Mouse (Mus musculus) c-Kit-positive CD71-negative TER-119-negative erythroid progenitor cells, embryonic 14.5 days (primary cell): ENCODE data around the gene Erbb3.

Experiments
- DNase-seq: peaks from one replicate; pipeline ENCODE4 v3.0.0-alpha.2; 2013; ENCODE audit warnings: low read depth

The Erbb3 gene

DNA sequence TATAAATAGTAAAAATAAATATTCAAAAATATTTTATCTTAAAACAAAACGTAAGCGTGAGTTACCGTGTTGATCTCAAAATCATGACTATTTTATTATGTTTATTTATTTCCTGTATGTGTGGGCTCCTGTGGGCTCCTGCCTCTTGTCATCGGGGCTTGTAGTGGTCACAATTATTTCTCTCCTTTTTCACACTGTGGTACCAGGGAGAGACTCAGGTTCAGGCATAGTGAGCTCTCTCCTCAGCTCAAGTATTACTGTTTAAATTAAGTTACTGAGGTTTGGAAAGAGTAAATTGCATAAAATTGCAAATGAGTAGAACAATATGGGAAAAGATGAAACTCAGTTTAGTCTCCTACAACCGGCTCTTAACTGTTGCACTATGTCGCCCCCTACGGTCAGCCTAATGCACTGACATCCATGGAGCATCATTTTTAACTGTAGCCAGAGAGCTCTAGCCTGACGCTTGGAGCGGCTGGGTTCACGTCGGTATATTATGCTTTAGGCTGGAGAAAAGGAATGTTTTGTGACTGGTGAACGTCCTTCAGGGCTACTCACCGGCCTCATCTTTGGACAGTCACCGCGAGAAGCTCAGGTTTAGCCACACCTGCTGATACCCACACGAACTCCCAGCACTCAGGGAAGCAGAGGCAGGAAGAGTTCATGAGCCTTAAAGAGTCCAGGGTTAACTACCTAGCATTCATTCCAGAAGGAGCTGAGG lies 23.1 kb upstream of the Erbb3 start:
- DNase-seq: peak; percentile 90

- DNase-seq: no peak
These were observed 17.0 kb upstream of the Erbb3 start for GRCm38 (mm10) chr10:128606483-128606882.

DNA sequence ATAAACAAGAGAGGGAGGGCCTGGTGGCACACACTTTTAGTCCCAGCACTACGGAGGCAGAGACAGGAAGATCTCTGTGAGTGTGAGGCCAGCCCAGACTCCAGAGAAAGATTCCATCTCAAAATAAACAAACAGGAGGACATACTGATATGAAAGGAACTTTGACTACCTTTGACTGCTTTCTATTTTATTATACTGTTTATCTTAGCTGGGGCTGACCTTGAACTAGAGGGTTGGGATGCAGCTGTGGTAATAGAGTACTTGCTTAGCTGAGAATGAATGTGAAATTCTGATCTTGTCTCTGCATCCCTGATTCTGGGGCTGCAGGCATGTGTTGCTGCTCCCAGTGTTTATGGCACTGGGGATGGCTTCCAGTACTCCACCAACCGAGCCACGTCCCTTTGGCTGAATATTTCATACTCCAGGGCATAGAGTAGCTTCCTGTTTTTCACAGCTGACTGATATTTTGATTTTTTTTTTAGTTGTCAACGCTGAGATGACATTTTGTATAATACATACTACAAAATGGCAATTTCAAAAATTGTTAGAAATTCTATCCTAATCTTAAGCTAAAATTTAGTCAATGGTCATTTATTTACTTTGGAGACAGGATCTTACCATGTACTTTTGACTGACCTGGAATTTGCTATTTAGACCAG lies 13.1 kb upstream of the Erbb3 start:
- DNase-seq: no peak

DNA sequence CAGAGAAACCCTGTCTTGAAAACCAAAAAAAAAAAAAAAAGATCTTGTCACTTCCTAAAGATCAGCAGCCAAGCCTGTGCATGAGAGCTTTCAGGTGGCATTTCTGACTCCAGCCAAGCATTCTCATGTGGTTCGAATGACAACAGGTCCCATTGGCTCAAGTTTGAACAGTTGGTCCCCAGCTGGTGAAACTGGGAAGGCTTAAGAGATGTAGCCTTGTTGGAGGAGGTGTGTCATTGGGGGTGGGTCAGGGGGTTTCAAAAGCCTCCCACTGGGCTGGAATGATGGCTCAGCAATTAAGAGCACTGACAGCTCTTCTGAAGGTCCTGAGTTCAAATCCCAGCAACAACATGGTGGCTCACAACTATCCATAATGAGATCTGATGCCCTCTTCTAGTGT lies 12.0 kb upstream of the Erbb3 start:
- no peak for DNase-seq

DNA sequence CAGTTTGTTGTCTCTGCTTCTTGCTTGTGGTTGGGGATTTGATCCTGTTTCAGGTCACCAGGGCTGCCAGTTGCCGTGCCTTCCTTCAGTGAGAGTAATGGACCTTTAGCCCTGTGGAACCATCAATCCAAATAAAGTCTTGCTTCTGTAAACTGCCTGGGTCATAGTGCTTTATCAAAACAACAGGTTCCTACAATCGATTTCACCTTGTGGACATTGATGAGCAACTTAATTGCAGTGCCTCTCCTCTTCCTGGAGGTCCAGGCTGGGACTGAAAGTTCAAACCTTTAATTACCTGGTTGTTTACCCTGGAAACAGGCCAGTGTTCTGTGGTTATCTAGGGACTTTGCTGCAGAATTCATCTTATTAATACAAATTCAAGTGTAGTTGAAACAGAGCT lies 9.0 kb upstream of the Erbb3 start:
- no peak for DNase-seq

DNA sequence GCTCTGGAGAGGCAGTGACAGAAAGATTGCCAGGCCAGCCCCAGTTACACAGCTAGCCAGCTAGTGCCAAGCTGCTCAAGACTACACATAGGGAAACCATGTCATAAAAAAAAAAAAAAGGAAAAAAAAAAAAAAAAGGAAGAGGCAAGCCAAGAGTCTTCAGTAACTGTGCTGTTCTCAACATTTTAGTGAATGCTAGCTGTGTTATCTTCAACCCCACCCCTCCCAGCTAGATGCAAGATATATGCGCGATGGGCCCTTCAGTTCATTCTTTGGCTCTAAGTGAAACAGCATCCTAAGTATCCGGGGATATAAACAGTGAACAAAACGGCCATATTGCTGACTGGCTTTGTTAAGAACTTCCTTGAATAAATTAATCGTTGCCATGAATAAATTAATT lies 3.3 kb upstream of the Erbb3 start:
- no peak for DNase-seq

DNA sequence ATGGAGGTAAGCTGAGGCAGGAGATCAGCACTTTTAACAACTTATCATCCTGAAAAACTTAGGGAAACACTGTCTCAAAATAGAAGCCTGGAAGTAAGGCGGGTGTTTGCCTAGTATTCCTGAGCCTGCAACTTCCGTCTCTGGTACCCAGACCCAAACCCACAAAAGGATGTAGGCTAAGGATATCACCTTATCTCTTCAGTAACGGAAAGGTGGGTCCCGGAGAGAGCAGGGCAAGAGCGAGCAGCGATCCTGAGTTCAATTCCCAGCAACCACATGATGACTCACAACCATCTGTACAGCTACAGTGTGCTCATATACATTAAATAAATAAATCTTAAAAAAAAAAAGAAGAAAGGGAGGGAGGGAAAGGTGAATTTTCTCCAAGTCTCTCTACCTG lies 2.0 kb upstream of the Erbb3 start:
- DNase-seq: no peak

DNA sequence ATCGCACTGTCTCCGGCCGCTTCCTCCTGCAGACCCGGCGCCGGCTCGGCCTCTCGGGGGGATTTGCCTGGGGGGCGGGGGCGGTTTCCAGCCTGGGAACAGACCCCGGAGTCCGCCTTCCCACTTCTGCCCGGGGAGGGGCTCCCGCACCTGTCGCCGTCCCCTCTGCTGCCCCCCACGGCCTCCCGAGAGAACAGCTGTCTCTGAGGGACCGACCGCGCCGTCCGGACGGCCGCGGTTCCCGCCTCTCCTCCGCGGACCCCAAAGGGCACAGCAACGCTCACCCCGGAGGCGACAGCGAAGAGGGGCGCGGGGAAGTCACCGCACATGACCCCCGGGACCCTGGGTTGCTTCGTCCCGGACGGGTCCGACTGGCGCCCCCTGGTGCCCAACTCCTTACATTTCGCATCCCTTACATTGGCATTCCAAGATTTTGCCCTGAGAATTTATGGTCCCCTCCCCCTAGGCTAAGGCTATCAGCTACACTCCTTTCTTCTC lies 790 bp upstream of the Erbb3 start:
- DNase-seq: no peak

DNA sequence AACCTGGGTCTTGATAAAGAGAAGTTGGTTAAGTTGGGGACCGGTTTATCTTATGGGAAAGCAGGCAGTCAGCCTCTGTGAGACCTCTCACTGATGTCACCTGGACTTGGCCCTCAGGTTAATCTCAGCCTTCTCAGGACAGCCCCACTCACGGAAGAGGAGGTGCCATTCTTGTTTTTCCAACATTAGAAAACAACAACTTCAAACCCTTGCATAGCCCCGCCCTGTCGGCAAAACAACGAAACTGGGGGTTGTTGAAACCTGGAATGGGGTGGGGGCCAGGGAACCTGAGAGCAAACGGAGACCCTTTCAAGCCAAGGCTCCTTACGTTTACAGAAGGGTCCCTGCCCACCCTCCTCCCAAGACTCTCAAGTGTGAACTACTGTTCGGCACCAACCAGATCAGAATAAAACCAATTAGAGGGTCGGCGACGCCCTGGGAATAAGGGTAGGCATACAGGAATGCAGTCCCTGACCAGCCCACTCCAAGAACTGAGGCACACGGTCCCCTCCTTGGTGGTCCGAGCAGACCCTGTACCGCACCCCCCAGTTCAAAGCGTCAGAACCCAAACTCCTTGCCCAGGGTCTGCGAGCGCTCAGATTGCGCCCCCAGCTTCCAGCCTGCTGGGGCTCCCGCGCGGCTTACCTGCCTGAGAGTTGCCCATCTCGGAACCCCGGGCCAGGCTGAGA lies 533 bp downstream of the Erbb3 start:
- no peak for DNase-seq

- no peak for DNase-seq
These were observed 1.3 kb downstream of the Erbb3 start for GRCm38 (mm10) chr10:128588136-128588535.

DNA sequence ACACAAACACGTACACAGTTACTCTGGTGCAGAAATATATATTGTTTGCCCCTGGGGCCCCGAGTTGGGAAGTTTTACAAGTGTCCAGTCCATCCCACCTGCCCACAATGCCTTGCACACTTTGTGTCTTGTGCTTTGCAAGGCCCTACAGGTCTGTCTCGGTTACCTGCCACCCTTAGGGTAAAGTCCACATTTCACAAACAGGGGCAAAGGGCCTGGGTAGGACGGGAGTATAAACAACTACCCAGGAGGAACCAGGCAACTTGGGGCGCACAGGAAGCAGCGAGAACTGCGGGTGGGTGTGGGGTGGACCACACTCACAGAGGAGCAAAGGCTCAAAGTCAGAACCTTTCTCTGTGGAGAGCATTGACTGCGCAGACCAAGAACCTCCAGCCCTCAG lies 1.8 kb downstream of the Erbb3 start:
- no peak for DNase-seq

DNA sequence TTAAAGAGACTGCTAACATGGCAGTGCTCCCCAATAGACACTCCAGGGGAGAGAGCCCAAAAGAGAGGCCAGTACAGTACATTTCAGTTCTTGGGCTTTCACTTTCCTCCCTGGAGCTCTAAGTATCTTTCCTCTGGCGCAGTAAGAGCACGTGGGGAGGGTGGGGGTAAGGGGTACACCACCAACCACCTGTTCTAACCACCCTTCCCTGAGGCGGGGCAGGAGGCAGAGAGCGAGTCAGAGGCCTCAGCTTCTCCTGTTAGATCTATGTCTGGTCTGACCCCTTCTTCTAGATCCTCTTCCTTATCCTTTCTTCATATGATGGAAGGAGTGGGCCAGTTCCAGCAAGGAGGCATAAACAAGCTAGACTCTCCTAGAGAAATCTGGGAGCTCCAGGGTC lies 2.3 kb downstream of the Erbb3 start:
- no peak for DNase-seq

GRCm38 (mm10) chr10:128586546-128586945 lies 2.9 kb downstream of the Erbb3 start:
- DNase-seq: no peak

- no peak for DNase-seq
These were observed 5.1 kb downstream of the Erbb3 start for GRCm38 (mm10) chr10:128584386-128584785.

DNA sequence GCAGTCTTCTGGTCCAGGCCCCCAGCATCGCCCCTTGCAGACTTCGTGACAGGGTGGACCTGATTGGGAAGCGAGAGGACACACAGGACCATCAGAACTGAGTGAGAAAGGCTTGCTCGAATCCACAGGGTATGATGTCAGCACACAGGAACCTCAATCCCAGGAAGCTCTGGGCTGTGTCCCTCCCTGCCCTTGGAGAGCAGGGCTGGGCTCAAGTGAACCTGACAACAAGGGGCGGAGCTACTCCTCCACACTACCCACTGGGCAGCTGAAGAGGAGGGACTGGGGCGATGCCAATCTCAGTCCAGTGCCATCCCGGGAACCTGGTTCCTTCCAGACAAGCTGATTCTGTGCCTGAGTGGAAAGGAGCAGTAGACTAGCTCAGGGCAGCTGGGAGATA lies 5.8 kb downstream of the Erbb3 start:
- DNase-seq: no peak

GRCm38 (mm10) chr10:128579731-128580130 lies 9.7 kb downstream of the Erbb3 start:
- no peak for DNase-seq

DNA sequence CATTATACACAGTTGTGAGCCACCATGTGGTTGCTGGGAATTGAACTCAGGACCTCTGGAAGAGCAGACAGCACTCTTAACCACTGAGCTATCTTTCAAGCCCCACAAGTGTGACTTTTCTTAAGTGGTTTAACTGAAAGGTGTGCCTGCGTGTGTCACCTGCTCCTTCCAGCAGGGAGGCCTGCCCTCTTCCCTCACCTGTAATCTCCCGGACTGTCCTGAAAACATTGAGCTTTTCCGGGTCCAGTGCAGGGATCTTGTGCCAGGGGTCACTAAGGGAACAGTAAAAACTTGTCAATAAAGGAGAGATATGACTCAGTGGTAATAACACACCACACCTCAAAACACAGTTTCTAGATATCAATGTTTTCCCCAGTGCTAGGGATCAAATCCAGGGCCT lies 10.2 kb downstream of the Erbb3 start:
- no peak for DNase-seq

- no peak for DNase-seq
These were observed 11.1 kb downstream of the Erbb3 start for GRCm38 (mm10) chr10:128578330-128578729.

DNA sequence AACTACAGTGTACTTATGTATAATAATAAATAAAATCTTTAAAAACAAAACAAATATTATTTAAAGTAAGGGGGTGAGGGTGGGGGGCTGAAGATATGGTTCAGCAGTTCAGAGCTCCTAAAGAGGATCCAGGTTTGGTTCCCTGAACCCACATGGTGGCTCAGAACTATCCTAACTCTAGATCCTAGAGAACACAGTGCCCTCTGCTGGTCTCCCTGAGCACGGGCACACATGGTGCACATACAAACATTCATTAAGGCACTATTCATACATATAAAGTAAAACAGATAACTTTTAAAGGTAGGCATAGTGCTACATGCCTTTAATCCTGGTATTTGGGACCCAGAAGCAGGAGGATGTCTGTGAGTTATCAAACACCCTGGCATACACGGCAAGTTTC lies 14.4 kb downstream of the Erbb3 start:
- DNase-seq: no peak

DNA sequence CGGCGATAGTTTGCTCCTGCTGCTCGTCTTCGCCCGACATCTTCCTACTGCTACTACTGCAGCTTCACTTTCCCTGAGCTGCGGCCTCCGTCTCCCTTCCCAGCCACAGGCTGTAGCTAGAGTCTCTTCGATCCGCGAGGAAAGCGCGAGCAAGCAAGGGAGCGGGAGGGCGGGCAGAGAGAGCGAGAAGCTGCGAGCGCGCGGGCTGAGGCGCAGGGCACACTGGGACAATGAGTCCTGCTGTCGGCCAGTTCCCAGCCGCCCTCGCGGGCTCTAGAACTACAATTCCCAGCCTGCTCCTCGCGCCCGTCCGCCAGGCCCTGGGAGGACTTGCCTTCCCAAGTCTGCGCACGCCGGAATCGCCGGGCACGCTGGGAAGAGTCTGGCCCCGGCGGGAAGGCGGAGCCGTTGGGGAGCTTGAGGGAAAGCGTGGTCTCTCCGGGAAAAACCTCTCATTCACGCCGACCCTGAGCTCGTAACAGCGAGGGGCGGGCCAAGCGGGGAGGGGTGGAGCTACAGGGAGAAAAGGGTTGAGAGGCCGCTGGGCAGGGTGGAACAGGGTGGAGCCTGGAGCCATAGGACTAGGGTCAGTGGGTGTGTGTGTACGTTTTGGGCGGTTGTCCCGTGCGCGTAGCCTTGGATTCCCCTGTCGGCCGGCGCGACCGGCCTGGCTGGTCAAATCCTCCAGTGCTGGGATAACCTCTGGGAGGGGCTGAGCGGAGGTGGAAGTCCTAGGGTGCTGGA lies 23.5 kb downstream of the Erbb3 start, which contains the start of gene Pa2g4:
Gene Pa2g4, minus strand, starts transcription at position 200 of the 744 bp plus-strand sequence.
- DNase-seq: peak; percentile 99

GRCm38 (mm10) chr10:128565206-128565787 lies 24.2 kb downstream of the Erbb3 start:
- no peak for DNase-seq

DNA sequence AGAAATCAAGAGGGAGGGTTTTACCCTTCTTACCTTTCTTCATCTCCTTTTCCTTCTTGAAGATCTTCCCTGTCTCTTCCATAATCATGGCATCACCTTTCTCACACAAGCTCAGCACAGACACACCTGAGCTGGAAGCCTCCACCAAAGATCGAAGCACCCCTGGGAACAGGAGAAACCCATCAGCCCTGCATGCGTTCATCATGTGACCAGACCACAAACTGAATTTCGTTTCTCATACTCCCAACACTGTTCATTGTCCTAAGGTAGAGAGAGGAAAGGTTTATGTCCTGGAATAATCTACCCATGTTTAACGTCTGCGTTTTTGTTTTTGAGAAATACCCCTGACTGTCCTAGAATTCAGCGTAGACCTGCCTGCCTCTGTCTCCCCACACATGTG lies 25.9 kb downstream of the Erbb3 start:
- DNase-seq: no peak
